Mouse (Mus musculus): ENCODE measurements around the gene Uhrf2. TPM values are rescaled to one million over a fixed set of nuclear protein-coding genes. Genes with fewer than 3 reads are reported as not detected.
"Not testable (repeated sequence)": the region's sequence is repeated elsewhere in the genome, so short reads cannot be mapped to it uniquely, and the experiment has no call there.

Uhrf2 gene
- 10 to 100 TPM; 29.7 to 34.7 TPM for total RNA-seq (2021)
- long read RNA-seq, experiment 1, transcript Uhrf2-201 (16 exons, 3,536 nt), result major isoform, 9 of 23 reads
- long read RNA-seq, experiment 1, partial matches to known transcripts, result 1 of 23 reads
- long read RNA-seq, experiment 1, other reads (novel, unspliced or antisense), result 12 of 23 reads
- long read RNA-seq, experiment 2, transcript Uhrf2-201 (16 exons, 3,536 nt), result major isoform, 5 of 17 reads
- long read RNA-seq, experiment 2, partial matches to known transcripts, result 0 of 17 reads
- long read RNA-seq, experiment 2, other reads (novel, unspliced or antisense), result 10 of 17 reads

DNA sequence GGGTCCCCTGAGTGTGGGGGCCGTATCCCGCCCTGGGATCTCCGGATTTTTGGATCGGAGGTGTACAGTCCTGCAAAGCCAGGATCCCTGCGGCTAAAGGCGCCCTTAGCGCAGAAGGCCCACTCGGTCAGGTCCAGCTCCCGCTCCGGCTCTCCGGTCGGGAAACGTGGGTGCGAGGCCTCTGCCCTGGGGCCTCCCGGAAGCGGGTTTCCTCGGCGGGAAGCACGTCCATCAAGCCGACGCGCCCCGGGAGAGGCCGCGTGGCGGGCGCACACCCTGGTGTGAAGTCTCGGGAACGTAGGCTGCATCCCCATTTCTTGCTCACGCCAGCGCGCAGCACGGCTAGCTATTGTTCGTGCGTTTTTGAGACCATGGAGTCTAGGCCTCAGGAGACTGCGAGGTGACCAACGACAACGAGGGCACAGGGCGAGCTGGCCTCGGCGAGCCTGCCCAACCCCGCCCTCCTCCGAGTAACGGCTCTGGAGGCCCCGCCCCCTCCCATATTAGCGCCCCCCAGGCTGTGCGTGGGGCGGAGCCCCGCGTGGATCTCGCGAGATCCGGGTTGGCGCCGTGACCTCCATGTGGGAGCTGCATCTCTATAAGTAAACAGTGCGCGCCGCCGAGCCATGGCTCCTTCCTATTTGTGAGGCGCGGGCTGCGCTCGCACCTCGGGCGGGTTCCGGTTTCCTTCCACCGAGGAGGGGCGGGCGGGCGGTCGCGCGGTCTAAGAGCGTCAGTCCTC is at the start of gene Uhrf2:
Gene Uhrf2 (plus strand): TSS at position 620 of the 742 bp plus-strand sequence.
- DNase-seq (ENCODE audit: low spot score in 2 of 2), result peak; percentile 98

DNA sequence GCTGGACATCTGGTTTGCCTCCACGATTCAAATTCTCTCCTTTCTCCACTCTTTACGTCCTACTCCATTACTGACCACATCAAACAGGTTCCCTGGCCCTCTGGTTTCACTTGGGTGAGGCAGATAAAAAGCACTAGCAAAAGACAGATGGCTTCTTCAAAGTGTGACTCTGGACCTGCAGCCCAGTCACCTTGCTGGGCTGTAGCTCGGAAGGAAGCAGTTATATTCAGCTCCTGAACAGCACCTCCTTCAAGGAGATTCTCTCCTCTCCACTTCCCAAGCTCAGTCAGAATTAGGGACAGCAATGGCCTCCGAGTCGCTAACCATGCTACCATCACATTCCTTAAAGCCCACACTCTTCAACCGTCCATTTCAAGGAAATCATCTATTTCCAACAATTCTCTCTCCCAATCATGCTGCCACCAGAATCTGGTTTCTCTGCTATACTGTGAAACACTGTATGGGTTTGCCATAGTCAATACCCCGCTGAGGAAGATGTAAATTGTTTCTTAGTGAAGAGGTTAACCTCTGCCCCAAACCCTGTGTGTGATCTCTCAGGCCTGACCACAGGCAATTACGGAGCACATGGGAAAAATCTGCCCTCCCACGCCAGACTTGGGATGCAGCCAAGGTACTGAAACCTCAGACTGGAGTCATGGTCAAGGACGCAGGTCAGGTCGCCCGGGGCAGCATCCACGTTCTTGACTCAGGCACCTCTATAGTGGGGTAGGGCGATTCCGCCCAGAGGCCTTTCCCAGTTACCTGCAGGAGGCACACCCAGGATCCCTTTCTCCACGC is 45.9 kb upstream of the Uhrf2 start:
- no peak for DNase-seq (ENCODE audit: low spot score in 2 of 2)

DNA sequence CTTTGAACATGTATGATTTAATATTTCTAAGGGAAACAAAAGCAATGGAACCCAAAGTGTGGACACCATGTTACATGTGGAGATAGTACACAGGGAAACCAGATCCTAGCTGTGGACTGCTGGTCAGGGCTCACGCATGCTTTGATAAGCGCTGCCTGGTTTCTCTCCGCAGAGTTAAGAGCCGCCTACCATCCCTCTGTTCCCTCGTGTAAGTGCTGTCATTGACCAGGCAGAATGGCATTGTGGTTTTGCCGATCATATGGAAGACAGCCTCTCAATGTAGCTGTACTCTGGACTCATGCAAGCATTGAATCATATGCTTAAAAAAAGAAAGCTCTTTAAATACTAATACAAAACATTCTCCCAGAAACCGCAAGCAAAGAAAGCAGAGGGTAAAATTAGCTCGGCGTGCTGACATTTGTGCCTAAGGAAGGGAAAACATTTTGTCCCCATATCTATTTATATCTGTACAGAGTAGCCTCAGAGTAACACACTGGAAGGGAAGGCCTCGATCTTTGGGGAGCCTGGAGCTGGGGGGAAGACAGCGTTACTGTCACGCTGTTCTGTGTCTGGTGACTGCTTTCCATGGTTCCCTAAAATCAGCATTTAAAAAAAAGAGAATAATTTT is 43.7 kb upstream of the Uhrf2 start:
- no peak for DNase-seq (ENCODE audit: low spot score in 2 of 2)

DNA sequence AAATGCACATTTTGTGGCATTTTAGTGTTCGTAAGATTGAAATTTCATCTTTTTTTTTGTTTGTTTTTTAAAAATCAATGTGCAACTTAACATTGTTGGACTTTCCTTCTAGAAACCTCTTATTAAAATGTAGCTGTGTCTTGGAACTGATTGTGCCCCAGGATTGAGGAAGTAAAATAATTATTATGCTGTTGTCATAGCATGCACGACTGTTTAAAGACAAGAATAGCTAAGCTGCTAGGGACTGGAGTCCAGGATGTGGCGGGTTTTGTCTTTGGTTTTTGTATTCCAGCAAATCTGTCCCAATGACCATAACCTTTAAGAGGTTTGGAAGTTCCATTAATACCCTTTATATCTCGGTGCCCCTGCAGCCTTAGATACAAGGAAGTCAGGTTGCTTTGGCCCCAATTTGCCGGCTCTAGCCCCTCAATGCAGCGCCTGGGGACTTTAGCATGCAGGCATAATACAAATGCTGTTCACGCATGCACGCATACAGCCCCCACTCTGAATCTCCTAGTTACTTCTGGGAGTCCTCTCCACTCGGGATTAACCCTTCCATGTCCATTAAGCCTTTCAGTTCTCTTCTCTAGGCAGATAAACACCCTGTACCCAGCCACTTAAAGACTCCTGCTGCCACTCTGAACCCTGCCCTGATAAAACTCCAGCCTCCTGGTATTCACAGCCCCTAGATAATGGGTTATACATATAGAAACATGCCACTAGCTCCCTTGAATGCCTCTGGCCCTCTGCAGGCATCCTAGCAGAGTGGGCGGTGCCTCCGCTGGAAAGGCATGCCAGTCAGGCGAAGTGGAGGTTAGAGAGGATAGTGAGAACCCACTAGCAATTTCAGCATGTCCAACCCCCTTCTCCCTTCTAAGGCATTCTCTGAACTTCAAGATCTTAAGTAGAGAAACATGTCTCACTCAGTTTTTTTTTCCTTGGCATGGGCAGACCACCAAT is 29.6 kb upstream of the Uhrf2 start:
- DNase-seq (ENCODE audit: low spot score in 2 of 2), result no peak

DNA sequence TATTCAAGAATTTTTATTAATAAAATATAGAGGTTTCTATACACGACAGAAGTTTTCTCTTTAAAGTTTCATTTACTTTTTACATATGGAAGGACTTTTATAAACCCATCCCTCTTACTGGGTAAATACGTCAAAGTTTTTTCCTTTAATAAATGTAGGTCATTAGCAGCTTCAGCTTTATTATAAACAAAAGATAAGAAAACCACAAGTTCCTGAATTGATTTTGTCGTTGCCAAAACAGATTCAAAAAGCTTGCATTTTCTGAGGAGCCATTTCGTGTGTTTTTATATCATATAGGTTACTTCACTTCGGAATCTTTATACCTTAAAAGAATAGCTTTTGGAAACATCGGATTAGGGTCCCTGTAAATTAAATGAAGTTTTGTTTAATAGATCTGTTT is 28.8 kb upstream of the Uhrf2 start:
- DNase-seq (ENCODE audit: low spot score in 2 of 2), result no peak

DNA sequence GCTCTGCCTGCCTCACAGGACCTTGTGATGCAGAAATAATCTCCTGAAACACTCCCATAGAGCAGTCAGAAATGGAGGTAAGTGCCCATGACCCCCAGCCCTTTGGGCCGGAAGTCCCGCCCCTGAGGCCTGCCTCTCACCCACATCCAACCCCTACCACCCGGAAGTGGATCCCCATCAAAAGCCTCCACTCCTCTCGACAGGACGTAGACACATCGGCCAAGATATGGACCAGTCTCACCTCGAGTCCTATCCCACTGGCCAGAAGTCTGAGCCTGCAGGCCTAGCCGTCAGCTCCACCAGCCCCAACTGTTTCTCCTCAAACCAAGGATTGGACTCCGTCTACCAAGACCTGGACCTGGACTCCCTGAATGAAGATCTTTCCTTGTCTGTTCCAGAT is 26.7 kb upstream of the Uhrf2 start, which contains the start of gene Trpd52l3:
Gene Trpd52l3 (plus strand): TSS at position 170 of the 400 bp plus-strand sequence.
- DNase-seq (ENCODE audit: low spot score in 2 of 2), result no peak

DNA sequence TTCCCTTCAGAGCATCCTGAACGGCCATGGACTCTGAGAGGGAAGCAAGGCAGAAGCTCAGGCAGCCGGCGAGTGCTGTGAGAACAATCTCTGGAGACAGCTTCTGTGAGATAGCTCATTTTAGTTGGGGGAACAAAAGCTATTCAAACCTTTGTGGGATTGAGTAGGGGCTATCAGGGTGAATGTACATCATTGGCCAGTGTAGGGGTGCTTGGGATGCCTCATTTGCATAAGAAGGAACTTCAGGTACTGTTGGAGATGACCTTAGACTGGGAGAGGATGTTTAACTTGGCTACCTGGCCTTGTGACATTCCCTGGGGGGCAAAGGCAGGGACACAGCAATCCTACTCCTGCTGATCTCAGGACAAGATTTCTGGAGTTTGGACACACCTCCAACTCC is 23.9 kb upstream of the Uhrf2 start:
- no peak for DNase-seq (ENCODE audit: low spot score in 2 of 2)

DNA sequence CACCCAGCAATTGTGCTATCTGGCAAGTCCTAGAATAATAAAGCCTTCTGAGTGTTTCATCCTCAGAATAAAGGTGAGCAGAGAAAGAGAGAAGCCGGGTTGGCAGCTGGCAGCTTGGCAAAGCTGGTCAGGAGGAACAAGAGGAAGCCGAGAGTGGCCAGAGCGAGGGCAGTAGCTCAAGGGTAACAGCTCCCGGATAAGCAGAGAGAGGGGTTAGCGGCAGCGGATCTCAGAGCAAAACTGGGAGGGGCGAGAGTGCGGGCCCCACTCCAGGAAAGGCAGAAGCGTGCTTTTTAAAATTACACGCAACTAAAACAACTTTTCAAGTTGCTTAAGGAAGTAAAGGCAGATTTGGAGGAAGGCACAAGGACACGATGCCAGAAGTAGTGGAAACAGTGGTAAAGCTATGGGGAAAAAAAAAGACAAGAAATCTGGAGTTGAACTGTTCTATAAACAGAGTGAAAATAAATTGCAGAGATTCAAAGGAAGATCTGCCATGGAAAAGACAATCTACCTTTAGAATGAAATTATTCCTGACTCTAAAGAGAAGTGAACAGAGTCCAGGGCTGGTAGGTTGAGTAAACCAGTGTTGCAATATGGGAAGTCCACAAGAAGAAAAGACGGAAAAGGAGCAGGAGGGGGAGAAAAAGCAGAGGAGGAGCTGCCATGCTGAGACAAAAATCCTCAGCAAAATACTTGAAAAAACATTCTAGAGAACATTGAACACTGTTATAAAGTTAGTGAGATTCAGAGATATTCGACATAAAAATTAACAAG is 19.6 kb upstream of the Uhrf2 start:
- DNase-seq (ENCODE audit: low spot score in 2 of 2), result no peak

DNA sequence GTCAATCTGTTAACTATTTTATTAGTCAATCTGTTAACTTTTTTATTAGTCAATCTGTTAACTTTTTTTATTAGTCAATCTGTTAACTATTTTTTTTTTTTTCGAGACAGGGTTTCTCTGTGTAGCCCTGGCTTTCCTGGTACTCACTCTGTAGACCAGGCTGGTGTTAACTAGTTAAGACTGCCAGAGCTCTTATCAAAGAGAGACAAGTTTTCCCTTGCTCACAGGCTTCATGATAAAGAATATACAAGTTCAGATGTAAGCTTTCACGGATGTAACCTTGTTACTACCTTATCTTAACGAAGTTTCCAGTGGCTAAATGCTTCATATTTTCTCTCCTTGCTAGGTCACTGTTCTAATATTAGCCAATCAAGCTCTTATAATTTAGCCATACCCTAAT is 16.0 kb upstream of the Uhrf2 start:
- no peak for DNase-seq (ENCODE audit: low spot score in 2 of 2)

DNA sequence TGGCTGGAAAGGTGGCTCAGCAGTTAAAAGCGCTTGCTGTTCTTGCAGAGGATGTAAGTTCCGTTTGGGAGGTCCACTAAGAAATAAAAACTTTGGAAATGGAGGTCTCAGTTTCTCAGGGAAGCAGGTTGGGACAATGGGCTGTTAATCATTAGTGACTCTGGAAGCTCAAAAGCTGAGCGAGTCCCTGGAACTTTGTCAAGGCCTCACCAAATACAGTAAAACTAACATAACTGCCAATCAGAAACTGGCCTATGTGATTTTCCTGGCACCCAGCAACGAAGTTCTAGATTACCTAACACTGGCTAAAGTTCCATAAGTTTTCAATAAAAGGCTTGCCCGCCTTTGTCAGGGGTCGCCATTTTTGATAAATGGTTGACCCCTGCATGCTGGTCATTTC is 14.2 kb upstream of the Uhrf2 start:
- DNase-seq (ENCODE audit: low spot score in 2 of 2), result no peak

DNA sequence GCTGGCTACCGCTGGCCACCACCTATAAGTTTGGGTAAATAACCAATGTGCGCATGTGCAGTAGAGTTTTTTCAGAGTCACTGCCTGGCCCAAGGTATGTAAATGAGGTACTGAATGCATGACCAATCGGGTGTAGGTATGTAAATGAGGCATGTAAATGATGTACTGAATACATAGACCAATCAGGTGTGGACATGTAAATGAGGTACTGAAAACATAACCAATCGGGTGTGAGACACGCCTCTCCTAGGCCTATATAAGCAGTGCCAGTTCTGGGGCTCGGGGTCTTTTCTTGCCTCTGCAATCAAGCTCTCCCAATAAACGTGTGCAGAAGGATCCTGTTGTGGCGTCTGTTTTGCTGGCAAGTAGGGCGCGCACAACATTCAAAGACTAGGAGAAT is 6.9 kb upstream of the Uhrf2 start:
- not testable (repeated sequence) for DNase-seq (ENCODE audit: low spot score in 2 of 2)

DNA sequence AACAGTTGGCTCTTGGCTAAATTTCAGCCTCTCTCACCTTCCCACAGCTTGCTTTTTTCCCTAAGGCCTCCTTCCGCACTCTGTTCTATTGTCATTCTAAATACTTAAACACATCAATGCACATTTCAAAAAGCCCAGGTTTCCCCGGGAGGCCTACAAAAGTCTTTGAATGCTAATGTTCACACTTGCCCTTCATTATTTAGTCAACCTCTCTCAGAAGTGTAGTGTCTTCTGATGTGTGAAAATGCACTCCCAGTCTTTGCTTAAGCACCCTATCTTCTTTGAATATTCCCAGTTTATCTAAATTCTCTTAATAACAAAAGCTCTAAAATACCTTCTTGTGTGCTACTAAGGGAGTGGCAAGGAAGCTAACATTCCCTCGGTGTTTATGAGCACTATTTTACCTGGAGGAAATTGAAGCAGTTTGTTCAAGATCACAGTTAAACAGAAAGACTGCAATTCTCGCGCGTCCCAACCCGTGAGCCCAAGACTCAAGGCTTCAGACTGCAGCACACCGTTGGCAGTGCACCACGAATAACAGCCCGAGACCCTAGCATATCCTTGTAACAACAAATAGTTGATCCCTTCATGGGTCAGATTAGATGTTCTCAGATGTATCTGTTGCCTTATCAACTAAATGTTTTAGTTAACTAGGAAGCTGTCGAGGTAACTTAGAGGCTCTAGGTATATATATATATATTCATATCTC is 1.2 kb upstream of the Uhrf2 start:
- DNase-seq (ENCODE audit: low spot score in 2 of 2), result no peak

DNA sequence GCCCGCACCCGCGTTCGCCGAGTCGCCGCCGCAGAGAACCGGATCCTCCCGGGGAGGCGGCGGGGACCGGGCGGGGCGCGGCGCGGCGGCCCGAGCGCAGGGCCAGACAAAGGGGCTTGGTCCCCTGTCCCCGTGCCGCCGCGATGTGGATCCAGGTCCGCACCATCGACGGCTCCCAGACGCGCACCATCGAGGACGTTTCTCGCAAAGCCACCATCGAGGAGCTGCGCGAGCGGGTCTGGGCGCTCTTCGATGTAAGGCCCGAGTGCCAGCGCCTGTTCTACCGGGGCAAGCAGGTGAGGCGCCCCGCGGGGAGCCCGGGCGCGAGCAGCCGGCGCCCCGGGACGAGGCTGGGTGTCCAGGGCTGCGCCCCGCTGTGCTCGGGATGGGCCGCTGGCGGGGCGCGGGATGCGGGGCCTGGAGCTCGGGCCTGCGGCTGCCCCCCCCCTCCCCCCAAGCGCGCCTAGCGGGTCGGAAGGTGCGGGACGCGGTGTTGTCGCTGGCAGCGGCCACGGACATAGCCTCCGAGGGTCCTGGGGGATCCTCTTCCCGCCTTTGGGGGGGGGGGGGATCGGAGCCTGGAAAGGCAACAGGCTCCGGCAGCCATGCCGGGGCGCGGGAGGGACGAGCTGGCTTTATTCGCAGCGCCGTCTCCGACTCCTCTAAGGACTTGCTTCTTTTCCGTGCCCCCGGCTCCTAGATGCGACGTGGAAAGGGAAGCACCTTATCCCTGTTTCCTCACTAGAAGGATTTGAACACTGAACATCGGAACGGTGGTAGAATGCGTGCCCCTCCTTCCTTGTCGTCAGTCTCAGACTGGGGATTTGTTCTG is 539 bp downstream of the Uhrf2 start:
- DNase-seq (ENCODE audit: low spot score in 2 of 2), result peak in 1 of 2 experiments; percentile 29

DNA sequence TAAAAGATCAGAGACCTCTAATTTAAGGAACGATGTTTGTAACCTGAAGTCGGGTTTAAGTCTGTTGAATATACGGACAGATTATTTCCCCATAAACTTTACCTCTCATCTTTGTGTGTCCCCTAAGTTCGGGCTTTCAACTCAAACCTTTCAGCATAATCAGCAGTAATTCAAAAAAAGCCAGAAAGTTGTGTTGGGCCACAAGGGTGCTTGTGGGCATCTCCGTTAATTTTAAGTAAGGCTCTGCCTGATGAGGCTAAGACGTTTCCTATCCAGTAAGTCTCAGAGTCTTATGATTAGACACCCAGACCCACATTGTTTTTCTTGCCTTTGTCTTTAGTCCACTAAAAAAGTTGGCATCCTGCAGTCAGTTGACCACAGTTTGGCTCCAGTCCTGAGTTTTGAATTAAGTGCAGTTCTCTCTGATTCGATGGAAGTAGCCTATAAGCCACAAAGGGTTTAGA is 1.2 kb downstream of the Uhrf2 start:
- DNase-seq (ENCODE audit: low spot score in 2 of 2), result no peak

DNA sequence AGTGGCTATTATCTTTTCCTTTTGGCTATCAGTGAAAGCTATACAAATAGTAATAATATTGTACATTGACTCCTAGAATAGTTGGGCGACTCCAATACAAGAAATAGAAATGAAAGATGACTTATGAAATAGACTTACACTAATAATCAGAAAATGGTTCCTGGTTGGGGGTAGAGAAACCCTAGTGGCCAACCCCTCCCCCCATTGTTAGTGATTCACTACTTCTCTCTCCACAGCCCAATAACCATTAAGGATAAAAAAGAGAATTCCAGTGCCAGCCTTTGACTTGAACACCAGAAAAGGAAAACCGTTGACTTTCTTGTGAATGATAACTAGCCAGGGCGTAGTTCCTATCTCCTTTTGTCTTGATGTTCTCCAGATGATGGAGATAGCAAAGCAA is 1.9 kb downstream of the Uhrf2 start:
- DNase-seq (ENCODE audit: low spot score in 2 of 2), result no peak

DNA sequence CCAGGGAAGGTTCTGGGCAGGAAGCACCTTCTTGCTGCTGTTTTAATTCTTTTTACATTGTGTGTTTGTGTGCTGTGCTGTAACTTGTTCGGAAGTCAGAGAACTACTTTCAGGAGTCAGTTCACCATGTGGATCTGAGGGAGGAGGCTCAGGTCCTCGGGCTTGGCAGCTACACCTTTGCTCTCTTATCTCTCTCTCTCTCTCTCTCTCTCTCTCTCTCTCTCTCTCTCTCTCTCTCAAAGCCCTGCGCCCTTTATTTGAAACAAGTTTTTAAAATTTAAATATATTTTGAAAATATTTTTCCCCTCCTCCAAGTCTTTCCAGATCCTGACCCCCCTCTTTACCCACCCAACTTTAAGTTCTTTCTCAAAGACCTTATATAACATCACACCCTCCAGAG is 5.0 kb downstream of the Uhrf2 start:
- DNase-seq (ENCODE audit: low spot score in 2 of 2), result no peak

DNA sequence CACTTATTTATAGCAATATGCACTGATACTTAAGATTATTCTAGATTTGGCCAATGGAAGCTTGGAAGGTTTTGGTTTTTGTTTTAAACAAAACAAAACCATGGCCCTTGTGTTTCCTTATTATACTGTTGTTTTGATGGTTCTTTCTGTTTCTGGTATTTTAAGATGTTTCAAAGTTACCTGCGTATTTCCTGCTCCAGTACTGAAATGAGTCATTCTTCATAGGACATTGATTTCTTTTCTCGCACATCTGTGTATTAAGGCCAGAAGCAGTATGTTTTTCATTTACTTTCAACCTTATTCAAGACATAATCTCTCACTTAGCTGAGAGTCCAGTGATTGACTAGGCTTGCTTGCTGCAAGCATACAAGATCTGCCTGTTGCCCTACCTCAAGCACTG is 13.4 kb downstream of the Uhrf2 start:
- DNase-seq (ENCODE audit: low spot score in 2 of 2), result no peak

DNA sequence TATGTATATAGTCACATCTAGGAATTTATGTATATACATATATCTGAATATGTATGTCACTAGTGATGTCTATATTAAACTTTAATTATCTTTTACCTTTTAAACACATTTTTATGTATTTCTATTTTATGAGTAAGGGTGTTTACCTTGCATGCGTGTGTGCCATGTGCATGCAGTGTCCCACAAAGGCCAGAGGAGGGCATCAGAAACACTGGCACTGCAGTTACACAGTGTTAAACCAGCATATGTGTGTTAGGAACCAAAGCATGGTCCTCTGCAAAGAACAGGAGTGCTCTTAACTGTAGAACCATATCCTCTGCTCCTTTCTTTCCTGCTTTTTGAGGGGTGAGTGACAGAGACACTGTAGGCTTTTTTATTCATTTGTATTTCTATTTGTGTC is 14.3 kb downstream of the Uhrf2 start:
- no peak for DNase-seq (ENCODE audit: low spot score in 2 of 2)
